In the genomic region with DNA sequence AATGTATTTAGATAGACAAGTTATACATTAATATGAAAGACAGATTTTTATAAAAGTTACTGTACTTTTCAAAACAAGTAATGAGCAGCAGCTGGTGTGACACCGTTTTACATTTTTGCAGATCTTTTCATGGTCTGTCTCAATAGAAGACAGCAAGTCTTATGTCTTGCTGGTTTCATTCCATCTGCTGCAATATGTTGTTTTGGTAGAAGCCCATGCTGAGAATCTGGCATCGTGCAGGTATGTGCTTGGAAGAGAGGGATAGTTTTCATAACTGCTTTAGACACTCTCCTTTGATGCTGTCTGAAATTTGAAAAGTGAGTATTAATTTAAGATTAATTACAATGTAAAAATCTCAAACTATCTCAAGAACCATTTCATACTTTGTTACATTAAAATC, we compare ENCODE assay signal across 24 mouse cellular contexts.
A peak's percentile ranks its signal among the peaks of the same experiment; 100 is the strongest.
DNase-seq lines count a peak whose midpoint lies in the region; ATAC-seq and TF ChIP-seq lines count a peak whose summit lies in the region.
"Had no signal": no experiment of that assay in that cellular context is flagged by ENCODE, and none has a peak within 500 bp of the region (broad histone marks: within the 10 kb centered on the region; RNA-seq: fewer than 3 reads in every experiment).

No protein-coding gene starts in this region.

- H3K27ac ChIP-seq in hindbrain, postnatal 0 days = no peak overlapping the region
- H3K27ac ChIP-seq in hindbrain, embryonic 11.5 days (ENCODE audit: low read depth, low read length) = no peak overlapping the region
- H3K27ac ChIP-seq: heart, adult 2 months; heart, embryonic 15.5 days; hindbrain, embryonic 12.5 days; limb, embryonic 10.5 days; midbrain, embryonic 13.5 days; neural tube, embryonic 15.5 days had no signal

- intact Hi-C loops in heart, postnatal 14 days (cut with DNase I) = no loop called here
- intact Hi-C loops in heart, postnatal 36 days (cut with DNase I) = no loop called here

- no peaks in the 10 kb centered on the region for H3K27me3 ChIP-seq in hindbrain, postnatal 0 days (ENCODE audit: insufficient read depth, low read length)
- H3K27me3 ChIP-seq in hindbrain, embryonic 11.5 days (ENCODE audit: control insufficient read depth, insufficient read depth, low read length) = no peaks in the 10 kb centered on the region
- H3K27me3 ChIP-seq: heart, embryonic 15.5 days; hindbrain, embryonic 12.5 days; midbrain, embryonic 13.5 days; neural tube, embryonic 15.5 days had no signal

- H3K9ac ChIP-seq in hindbrain, postnatal 0 days (replicated peaks; ENCODE audit: low read length) = no peak overlapping the region
- H3K9ac ChIP-seq in hindbrain, embryonic 11.5 days (ENCODE audit: low read depth, low read length) = no peak overlapping the region
- H3K9ac ChIP-seq: heart, embryonic 15.5 days; hindbrain, embryonic 12.5 days; liver, postnatal 0 days; midbrain, embryonic 13.5 days; neural tube, embryonic 15.5 days had no signal

- H3K4me3 ChIP-seq in hindbrain, postnatal 0 days (ENCODE audit: low read length) = no peak overlapping the region
- H3K4me3 ChIP-seq in hindbrain, embryonic 11.5 days (ENCODE audit: low read depth, low read length) = no peak overlapping the region
- H3K4me3 ChIP-seq: heart, adult 2 months; heart, embryonic 15.5 days; hindbrain, embryonic 12.5 days; limb, embryonic 10.5 days; midbrain, embryonic 13.5 days; neural tube, embryonic 15.5 days had no signal

- 43% methylated on average over 2 of the region's 2 CpGs for WGBS in hindbrain, postnatal 0 days
- 78% methylated on average over 2 of the region's 2 CpGs for WGBS in hindbrain, embryonic 11.5 days

- H3K36me3 ChIP-seq in hindbrain, postnatal 0 days (ENCODE audit: insufficient read depth, low read length) = no peaks in the 10 kb centered on the region
- H3K36me3 ChIP-seq in hindbrain, embryonic 11.5 days (ENCODE audit: control insufficient read depth, insufficient read depth, low read length) = no peaks in the 10 kb centered on the region
- H3K36me3 ChIP-seq: heart, embryonic 15.5 days; hindbrain, embryonic 12.5 days; limb, embryonic 10.5 days; midbrain, embryonic 13.5 days; neural tube, embryonic 15.5 days had no signal

- H3K4me1 ChIP-seq in hindbrain, postnatal 0 days (ENCODE audit: insufficient read depth, low read length) = no peaks in the 10 kb centered on the region
- H3K4me1 ChIP-seq in hindbrain, embryonic 11.5 days (replicated peaks; ENCODE audit: control insufficient read depth, insufficient read depth, low read length) = no peaks in the 10 kb centered on the region
- H3K4me1 ChIP-seq: heart, embryonic 15.5 days; hindbrain, embryonic 12.5 days; limb, embryonic 10.5 days; midbrain, embryonic 13.5 days; neural tube, embryonic 15.5 days had no signal

- H3K9me3 ChIP-seq in hindbrain, postnatal 0 days (ENCODE audit: low read length) = no peaks in the 10 kb centered on the region
- no peaks in the 10 kb centered on the region for H3K9me3 ChIP-seq in hindbrain, embryonic 11.5 days (ENCODE audit: control insufficient read depth, low read length)
- H3K9me3 ChIP-seq: heart, embryonic 15.5 days; hindbrain, embryonic 12.5 days; limb, embryonic 10.5 days; midbrain, embryonic 13.5 days; neural tube, embryonic 15.5 days had no signal

- ATAC-seq in hindbrain, postnatal 0 days = no peak
- ATAC-seq in hindbrain, embryonic 11.5 days (ENCODE audit: low FRiP score) = no peak
- ATAC-seq: inflammation-experienced regulatory T-cells, adult 6 months; liver, postnatal 0 days; midbrain, embryonic 13.5 days had no signal

- no peak for TF ChIP-seq CTCF in hindbrain, postnatal 0 days (IDR thresholded peaks at IDR 0.05; ENCODE audit: low read depth)

- H3K4me2 ChIP-seq in hindbrain, postnatal 0 days (ENCODE audit: low read depth, low read length) = no peak overlapping the region
- no peak overlapping the region for H3K4me2 ChIP-seq in hindbrain, embryonic 11.5 days (replicated peaks; ENCODE audit: low read depth, low read length)
- H3K4me2 ChIP-seq: heart, embryonic 15.5 days; hindbrain, embryonic 12.5 days; midbrain, embryonic 13.5 days; neural tube, embryonic 15.5 days had no signal

- DNase-seq in hindbrain, postnatal 0 days (ENCODE audit: low spot score) = peak; percentile 57
- no peak for DNase-seq in hindbrain, embryonic 11.5 days (ENCODE audit: low spot score)
- peak; percentile 97 for DNase-seq in brain, adult 2 months (ENCODE audit: low read depth, low spot score)
- peak; percentile 74 for DNase-seq in cerebellum, adult 11 months
- DNase-seq in cerebellum, postnatal 10 days = peak; percentile 90
- DNase-seq in heart, postnatal 14 days = no peak
- no peak for DNase-seq in kidney, adult 9 months
- no peak for DNase-seq in heart, postnatal 36 days
- DNase-seq: adrenal gland, adult 2 months; gastrocnemius, postnatal 25 days; heart, adult 2 months; kidney, adult 8-10 months; kidney, postnatal 36 days; liver, postnatal 0 days; lung, postnatal 10 days; right cerebral cortex, postnatal 25 days; thymus, adult 18-20 months; thymus, postnatal 4 days had no signal

Comparison
In these comparisons a context has a peak if more than half of its experiments do, and no peak if none do; other contexts are left out.
1. DNase-seq: peak in hindbrain, postnatal 0 days (single experiment), brain, adult 2 months (single experiment), cerebellum, adult 11 months (single experiment) and cerebellum, postnatal 10 days (2 of 2); none in hindbrain, embryonic 11.5 days (single experiment), heart, postnatal 14 days (0 of 2), kidney, adult 9 months (single experiment) and heart, postnatal 36 days (0 of 2).